Mouse (Mus musculus) kidney, adult 2 months (tissue): Measurements from ENCODE around the gene Slc35e2.

Experiments used
- CTCF ChIP-seq: fragments of 200-500 bp; conservative IDR thresholded peaks from 2 replicates; pipeline ENCODE4 v1.5.1; 2011; ENCODE audit warnings: low read depth, mild to moderate bottlenecking, control low read depth, low read length, moderate library complexity, mixed read lengths; ENCODE audit not compliant: insufficient read depth, insufficient read length
- POLR2A ChIP-seq: fragments of 200-500 bp; IDR thresholded peaks from one replicate; pipeline ENCODE4 v1.6.1; 2011; ENCODE audit warnings: low read depth, low read length, control low read depth

- TF ChIP-seq POLR2A (no peak), CTCF (no peak)
These were observed 45.8 kb upstream of the Slc35e2 start for GRCm38 (mm10) chr4:155555464-155555863.
